Mouse (Mus musculus) cortical plate, adult 2 months (tissue): Measurements from ENCODE around the gene Bmpr1b. TPM values are rescaled to one million over a fixed set of nuclear protein-coding genes. Genes with fewer than 3 reads are reported as not detected.

Experiments
- H3K27ac ChIP-seq: fragments of 200-500 bp; 2 replicates; pipeline ENCODE4 v1.5.1; 2012; ENCODE audit warnings: low read length, control low read depth, inconsistent platforms; ENCODE audit not compliant: insufficient read depth
- H3K4me1 ChIP-seq: fragments of 200-500 bp; 2 replicates; pipeline ENCODE4 v1.6.1; 2011; ENCODE audit warnings: low read length; ENCODE audit not compliant: control insufficient read depth, insufficient read depth
- H3K4me3 ChIP-seq: fragments of 200-500 bp; 2 replicates; pipeline ENCODE4 v1.5.1; 2011; ENCODE audit warnings: mild to moderate bottlenecking, low read length, control low read depth; ENCODE audit not compliant: insufficient read depth
- CTCF ChIP-seq: fragments of 200-500 bp; IDR thresholded peaks from 2 replicates; pipeline ENCODE4 v1.5.1; 2011; ENCODE audit warnings: mild to moderate bottlenecking, control low read depth, low read length; ENCODE audit not compliant: insufficient read depth; ENCODE audit errors: extremely low read depth
- POLR2A ChIP-seq: fragments of 200-500 bp; IDR thresholded peaks from 2 replicates; pipeline ENCODE4 v1.6.1; 2011; ENCODE audit warnings: mild to moderate bottlenecking, low read length, control low read depth; ENCODE audit not compliant: insufficient read depth; ENCODE audit errors: extremely low read depth
- polyA plus RNA-seq: library from polyadenylated mRNA; depleted of rRNA; stranded (reverse); fragments of >200 nt; gene quantifications from 2 replicates; pipeline ENCODE4 v1.2.3, GENCODE M21; 2012

The Bmpr1b gene
- polyA plus RNA-seq, 1 experiment: 10.0 TPM

- no peak overlapping the region for H3K4me3 ChIP-seq
- H3K27ac ChIP-seq: no peak overlapping the region
- no peak for TF ChIP-seq POLR2A
- no peak for TF ChIP-seq CTCF
- no peaks in the 10 kb centered on the region; the same call in 1 of the 2 replicates for H3K4me1 ChIP-seq
Observed at GRCm38 (mm10) chr3:142084091-142084490, 85.1 kb downstream of the Bmpr1b start.

- Histone ChIP-seq H3K4me3 (no peak overlapping the region), H3K4me1 (no peaks in the 10 kb centered on the region), H3K27ac (no peak overlapping the region)
- TF ChIP-seq POLR2A: no peak
- TF ChIP-seq CTCF: no peak
Observed at GRCm38 (mm10) chr3:142077723-142078302, 91.4 kb downstream of the Bmpr1b start.

DNA sequence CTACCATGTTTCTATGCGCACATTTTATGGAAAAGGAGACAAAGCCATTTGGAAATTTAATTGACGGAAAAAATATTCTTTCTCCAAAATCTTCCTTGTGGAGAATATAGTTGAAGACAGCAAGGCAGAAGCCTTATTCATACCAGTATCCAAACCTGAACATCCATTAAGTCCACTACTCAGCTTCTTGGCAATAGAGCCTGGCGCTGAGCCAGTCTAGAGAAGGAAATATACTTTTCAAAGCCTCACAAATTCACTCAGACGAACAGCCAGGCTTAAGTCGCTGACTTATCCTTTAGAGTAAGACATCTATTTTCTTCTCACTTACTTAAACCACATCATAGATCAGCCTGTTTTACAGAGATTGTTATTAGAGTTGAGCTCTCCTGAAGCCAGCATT lies 97.6 kb downstream of the Bmpr1b start:
- H3K27ac ChIP-seq: no peak overlapping the region
- no peaks in the 10 kb centered on the region for H3K4me1 ChIP-seq
- no peak for TF ChIP-seq POLR2A
- no peak for TF ChIP-seq CTCF
- H3K4me3 ChIP-seq: no peak overlapping the region

DNA sequence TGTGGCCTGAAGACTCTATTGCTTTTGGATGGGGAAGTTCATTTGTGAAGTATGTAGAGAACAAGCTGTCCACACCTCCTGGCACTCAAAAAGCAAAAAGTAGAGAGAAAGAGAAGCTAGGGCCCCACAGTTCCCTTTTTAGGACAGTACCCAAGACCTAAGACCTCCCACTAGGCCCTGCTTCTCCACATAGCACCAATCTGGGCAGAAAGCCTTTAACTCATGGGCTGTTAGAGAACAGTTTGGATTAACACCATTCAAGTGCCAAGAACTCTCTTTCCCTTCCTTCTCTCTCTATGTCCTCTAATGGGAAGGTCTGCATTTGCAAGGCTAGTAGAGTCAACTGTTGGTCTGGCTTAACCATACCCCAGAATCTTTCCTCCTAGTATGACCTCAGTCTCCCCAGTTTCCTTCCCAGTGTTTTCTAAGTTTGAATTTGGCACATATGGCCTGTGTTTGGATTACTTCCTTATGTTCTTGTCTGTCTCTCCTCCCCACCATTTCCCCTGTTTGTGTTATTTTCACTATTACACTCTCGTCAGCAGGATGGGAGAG lies 102.4 kb downstream of the Bmpr1b start:
- Histone ChIP-seq H3K4me1 (peaks cover 2% of the 10 kb centered on the region; the same call in 1 of the 2 replicates), H3K4me3 (no peak overlapping the region), H3K27ac (no peak overlapping the region)
- TF ChIP-seq CTCF (no peak), POLR2A (no peak)

- Histone ChIP-seq H3K4me3 (no peak overlapping the region), H3K4me1 (peaks cover 2% of the 10 kb centered on the region; the same call in 1 of the 2 replicates), H3K27ac (no peak overlapping the region)
- TF ChIP-seq POLR2A: no peak
- no peak for TF ChIP-seq CTCF
Observed at GRCm38 (mm10) chr3:142065111-142065510, 104.1 kb downstream of the Bmpr1b start.

GRCm38 (mm10) chr3:142063536-142064226 lies 105.5 kb downstream of the Bmpr1b start:
- TF ChIP-seq CTCF (no peak), POLR2A (no peak)
- Histone ChIP-seq H3K4me3 (no peak overlapping the region), H3K27ac (no peak overlapping the region), H3K4me1 (peaks cover 2% of the 10 kb centered on the region; the same call in 1 of the 2 replicates)

DNA sequence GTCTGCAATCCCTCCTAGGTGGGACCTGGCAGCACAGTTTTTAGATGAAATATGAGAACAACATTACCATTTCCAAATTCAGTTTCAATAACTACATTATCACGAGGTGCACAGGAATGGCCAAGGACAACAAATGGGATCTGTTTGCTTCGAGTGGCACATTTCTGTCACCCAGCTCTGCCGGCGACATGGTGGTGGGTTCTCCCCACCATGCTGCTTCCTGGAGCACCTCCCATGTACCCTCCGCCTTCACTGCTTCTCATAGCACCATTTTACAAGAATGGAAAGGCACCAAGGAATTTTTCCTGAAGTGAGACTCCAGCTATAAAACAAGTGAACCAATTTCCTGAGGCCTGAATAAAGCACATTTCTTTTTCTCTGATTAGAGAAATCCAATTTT lies 108.0 kb downstream of the Bmpr1b start:
- Histone ChIP-seq H3K4me3 (no peak overlapping the region), H3K4me1 (peaks cover 2% of the 10 kb centered on the region; the same call in 1 of the 2 replicates), H3K27ac (no peak overlapping the region)
- TF ChIP-seq POLR2A: no peak
- TF ChIP-seq CTCF: no peak

GRCm38 (mm10) chr3:142059890-142060289 lies 109.3 kb downstream of the Bmpr1b start:
- peaks cover 2% of the 10 kb centered on the region; the same call in 1 of the 2 replicates for H3K4me1 ChIP-seq
- H3K27ac ChIP-seq: no peak overlapping the region
- no peak overlapping the region for H3K4me3 ChIP-seq
- TF ChIP-seq CTCF (no peak), POLR2A (no peak)

DNA sequence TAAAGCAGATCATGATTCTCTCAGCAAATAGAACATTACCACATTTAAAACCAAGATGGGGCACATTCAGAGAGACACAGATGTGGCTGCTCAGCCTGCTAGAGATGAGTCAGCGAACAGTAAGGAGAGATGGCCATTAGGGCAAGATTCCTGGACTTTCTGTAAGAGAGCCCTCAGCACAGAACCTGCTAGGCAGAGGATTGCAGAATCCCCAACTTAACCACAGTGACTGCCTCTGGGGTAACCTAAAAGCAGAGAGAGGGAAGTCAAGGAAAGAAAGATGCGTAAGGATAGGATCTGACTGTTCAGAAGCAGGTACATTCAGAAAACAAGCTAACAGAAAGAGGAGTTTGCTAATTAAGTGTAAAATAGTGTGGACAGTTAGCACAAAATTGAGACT lies 118.5 kb downstream of the Bmpr1b start:
- Histone ChIP-seq H3K4me1 (no peaks in the 10 kb centered on the region), H3K4me3 (no peak overlapping the region), H3K27ac (no peak overlapping the region)
- TF ChIP-seq POLR2A (no peak), CTCF (no peak)

GRCm38 (mm10) chr3:142049610-142050009 lies 119.6 kb downstream of the Bmpr1b start:
- no peaks in the 10 kb centered on the region for H3K4me1 ChIP-seq
- TF ChIP-seq POLR2A (no peak), CTCF (no peak)
- H3K27ac ChIP-seq: no peak overlapping the region
- H3K4me3 ChIP-seq: no peak overlapping the region
